Comparison of ENCODE assay signal across 27 mouse cellular contexts in genomic region chr17:66130371-66130770, GRCm38 (mm10).
"Had no signal": no experiment of that assay in that cellular context is flagged by ENCODE, and none has a peak within 500 bp of the region (broad histone marks: within the 10 kb centered on the region; RNA-seq: fewer than 3 reads in every experiment).

No protein-coding gene starts in this region.

- H3K27me3 ChIP-seq: embryonic facial prominence, embryonic 12.5 days; embryonic facial prominence, embryonic 15.5 days; forebrain, embryonic 12.5 days; forebrain, embryonic 13.5 days; forebrain, embryonic 15.5 days had no signal

- H3K4me2 ChIP-seq: embryonic facial prominence, embryonic 12.5 days; embryonic facial prominence, embryonic 15.5 days; forebrain, embryonic 12.5 days; forebrain, embryonic 13.5 days; forebrain, embryonic 15.5 days; heart, embryonic 11.5 days had no signal

- H3K4me1 ChIP-seq: embryonic facial prominence, embryonic 12.5 days; forebrain, embryonic 12.5 days; forebrain, embryonic 15.5 days had no signal

- DNase-seq: cerebellum, adult 18-20 months; cerebellum, adult 2 months; cerebellum, adult 8-10 months; cerebellum, adult 9-10 months; cerebellum, adult 9-11 months; cerebellum, postnatal 25 days; embryo, embryonic 11 days; forebrain, postnatal 0 days; gastrocnemius, adult 2 months; gastrocnemius, postnatal 10 days; gastrocnemius, postnatal 14 days; gastrocnemius, postnatal 25 days; gastrocnemius, postnatal 36 days; heart, adult 11 months; heart, adult 18-20 months; heart, adult 2 months had no signal

- ATAC-seq: forebrain, embryonic 13.5 days; forebrain, embryonic 14.5 days; forebrain, embryonic 15.5 days; forebrain, embryonic 16.5 days; forebrain, postnatal 0 days had no signal

- H3K27ac ChIP-seq: embryonic facial prominence, embryonic 12.5 days; embryonic facial prominence, embryonic 15.5 days; forebrain, embryonic 10.5 days; forebrain, embryonic 12.5 days; forebrain, embryonic 13.5 days; forebrain, embryonic 15.5 days; gastrocnemius, adult 2 months; heart, adult 2 months; heart, embryonic 10.5 days had no signal

- H3K4me3 ChIP-seq: embryonic facial prominence, embryonic 12.5 days; embryonic facial prominence, embryonic 15.5 days; erythroblast, embryonic 14.5 days; forebrain, embryonic 10.5 days; forebrain, embryonic 12.5 days; forebrain, embryonic 13.5 days; forebrain, embryonic 15.5 days; gastrocnemius, adult 2 months; heart, adult 2 months; heart, embryonic 10.5 days had no signal

- H3K9ac ChIP-seq: embryonic facial prominence, embryonic 12.5 days; embryonic facial prominence, embryonic 15.5 days; forebrain, embryonic 12.5 days; forebrain, embryonic 13.5 days; forebrain, embryonic 15.5 days; forebrain, postnatal 0 days had no signal

- H3K9me3 ChIP-seq: forebrain, embryonic 13.5 days; forebrain, embryonic 15.5 days; heart, embryonic 10.5 days had no signal
